Mouse (Mus musculus) gonadal fat pad, adult 2 months (tissue): ENCODE data around the gene Olfr325. TPM values are rescaled to one million over a fixed set of nuclear protein-coding genes. Genes with fewer than 3 reads are reported as not detected.

Experiments used
- DNase-seq: peaks from one replicate; pipeline ENCODE4 v3.0.0-alpha.2; 2012; ENCODE audit warnings: low read depth
- polyA plus RNA-seq: library from polyadenylated mRNA; depleted of rRNA; stranded (reverse); fragments of >200 nt; gene quantifications from 2 replicates; pipeline ENCODE4 v1.2.3, GENCODE M21; 2012; rRNA removed

Gene Olfr325
- polyA plus RNA-seq, 1 experiment: not detected

GRCm38 (mm10) chr11:58630401-58630800 lies 52.9 kb downstream of the Olfr325 start, which contains the start of gene Olfr323:
Gene Olfr323, minus strand, starts transcription at chr11:58630501.
- no peak for DNase-seq

Other genes starting within 250 kb of the Olfr325 start
- gene Zfp672, start 247.4 kb upstream of the Olfr325 start, polyA plus RNA-seq: 47.1 and 48.3 TPM in 2 replicates
- gene Sh3bp5l, start 247.0 kb upstream of the Olfr325 start, polyA plus RNA-seq: 56.5 and 58.4 TPM in 2 replicates
- 1,979 and 3,212 TPM in 2 replicates for gene Lypd8, start 198.7 kb upstream of the Olfr325 start, polyA plus RNA-seq
- 0.32 and 0.60 TPM in 2 replicates for gene 1810065E05Rik, start 156.6 kb upstream of the Olfr325 start, polyA plus RNA-seq
- not detected in 2 replicates for gene Gm12253, start 145.2 kb upstream of the Olfr325 start, polyA plus RNA-seq
- 0.26 and 0.39 TPM in 2 replicates for gene Lypd9, start 124.8 kb upstream of the Olfr325 start, polyA plus RNA-seq
- 0.14 and 0.30 TPM in 2 replicates for gene Olfr30, start 115.5 kb upstream of the Olfr325 start, polyA plus RNA-seq
- gene Olfr332, start 85.2 kb upstream of the Olfr325 start, polyA plus RNA-seq: 0.08 and 0.13 TPM in 2 replicates
- not detected in 2 replicates for gene Olfr331, start 75.2 kb upstream of the Olfr325 start, polyA plus RNA-seq
- gene Olfr330, start 42.9 kb upstream of the Olfr325 start, polyA plus RNA-seq: not detected in 2 replicates
- gene Olfr329-ps, start 31.3 kb upstream of the Olfr325 start, polyA plus RNA-seq: not detected in 2 replicates
- not detected in 2 replicates for gene Olfr328, start 22.1 kb upstream of the Olfr325 start, polyA plus RNA-seq
- gene Olfr224, start 7.2 kb upstream of the Olfr325 start, polyA plus RNA-seq: not detected in 2 replicates
- not detected in 2 replicates for gene Olfr324, start 17.4 kb downstream of the Olfr325 start, polyA plus RNA-seq
- 0.29 TPM in 1 of 2 replicates, not detected in the other for gene 2210407C18Rik, start 38.3 kb downstream of the Olfr325 start, polyA plus RNA-seq
- gene Olfr323, start 52.8 kb downstream of the Olfr325 start, polyA plus RNA-seq: not detected in 2 replicates
- not detected in 2 replicates for gene Trim58, start 62.7 kb downstream of the Olfr325 start, polyA plus RNA-seq
- not detected in 2 replicates for gene Olfr322, start 81.1 kb downstream of the Olfr325 start, polyA plus RNA-seq
- gene Olfr320, start 103.4 kb downstream of the Olfr325 start, polyA plus RNA-seq: not detected in 2 replicates
- gene Olfr319, start 121.4 kb downstream of the Olfr325 start, polyA plus RNA-seq: 0.06 TPM in 1 of 2 replicates, not detected in the other
- gene Olfr318, start 146.3 kb downstream of the Olfr325 start, polyA plus RNA-seq: not detected in 2 replicates
- gene Olfr317, start 161.5 kb downstream of the Olfr325 start, polyA plus RNA-seq: not detected in 2 replicates
- gene Olfr316, start 175.0 kb downstream of the Olfr325 start, polyA plus RNA-seq: not detected in 2 replicates
- not detected in 2 replicates for gene Olfr315, start 195.5 kb downstream of the Olfr325 start, polyA plus RNA-seq
- gene Olfr314, start 205.2 kb downstream of the Olfr325 start, polyA plus RNA-seq: not detected in 2 replicates
- gene Fam183b, start 224.2 kb downstream of the Olfr325 start, polyA plus RNA-seq: 3.3 and 4.8 TPM in 2 replicates
- not detected in 2 replicates for gene Olfr313, start 237.3 kb downstream of the Olfr325 start, polyA plus RNA-seq